Mouse (Mus musculus) hindbrain, embryonic 16.5 days (tissue): Measurements from ENCODE around the gene Tagln. TPM values are rescaled to one million over a fixed set of nuclear protein-coding genes. Genes with fewer than 3 reads are reported as not detected.

Source experiments
- ATAC-seq: fragments of 200-750 bp; cut with Nextera tagmentation; 2 replicates; pipeline ENCODE4 v1.8.0; 2017; ENCODE audit warnings: moderate TSS enrichment, moderate library complexity
- H3K27ac ChIP-seq: fragments of 300-500 bp; sonication (generic); 2 replicates; pipeline ENCODE4 v1.5.1; 2014; ENCODE audit warnings: low read depth, mild to moderate bottlenecking, control low read depth, low read length, moderate library complexity
- H3K27me3 ChIP-seq: fragments of 300-500 bp; sonication (generic); replicated peaks from 2 replicates; pipeline ENCODE4 v1.6.1; 2014; ENCODE audit warnings: low read length; ENCODE audit not compliant: control insufficient read depth, insufficient read depth
- H3K36me3 ChIP-seq: fragments of 300-500 bp; sonication (generic); 2 replicates; pipeline ENCODE4 v1.6.1; 2014; ENCODE audit warnings: mild to moderate bottlenecking, low read length, moderate library complexity, mixed read lengths; ENCODE audit not compliant: control insufficient read depth, insufficient read depth
- H3K4me1 ChIP-seq: fragments of 300-500 bp; sonication (generic); 2 replicates; pipeline ENCODE4 v1.6.1; 2014; ENCODE audit warnings: low read depth, low read length; ENCODE audit not compliant: control insufficient read depth, insufficient read depth
- H3K4me2 ChIP-seq: fragments of 300-500 bp; sonication (generic); 2 replicates; pipeline ENCODE4 v1.6.1; 2014; ENCODE audit warnings: mild to moderate bottlenecking, low read length, control low read depth, moderate library complexity
- H3K4me3 ChIP-seq: fragments of 300-500 bp; sonication (generic); 2 replicates; pipeline ENCODE4 v1.5.1; 2014; ENCODE audit warnings: mild to moderate bottlenecking, low read length, control low read depth, moderate library complexity
- H3K9ac ChIP-seq: fragments of 300-500 bp; sonication (generic); 2 replicates; pipeline ENCODE4 v1.6.1; 2014; ENCODE audit warnings: low read depth, mild to moderate bottlenecking, control low read depth, low read length, moderate library complexity
- H3K9me3 ChIP-seq: fragments of 300-500 bp; sonication (generic); 2 replicates; pipeline ENCODE4 v1.6.1; 2014; ENCODE audit warnings: mild to moderate bottlenecking, low read length, moderate library complexity; ENCODE audit not compliant: control insufficient read depth
- WGBS: fragments of 180-500 bp; shearing (Covaris S2); extraction: QIAGEN DNeasy Blood & Tissue Kit; methylation state at CpG from one replicate; pipeline ENCODE4 v1.1.7; 2014; 5-methylcytosine and 5-hydroxymethylcytosine counted together
- polyA plus RNA-seq: library from polyadenylated mRNA; unstranded; fragments of >200 nt; fragmentation: Nextera tagmentation; extraction: Ambion mirVana; gene quantifications from 2 replicates; pipeline ENCODE4 v1.2.1, GENCODE M21; 2015

The Tagln gene
- polyA plus RNA-seq, result 7.1 and 8.5 TPM in 2 replicates

DNA sequence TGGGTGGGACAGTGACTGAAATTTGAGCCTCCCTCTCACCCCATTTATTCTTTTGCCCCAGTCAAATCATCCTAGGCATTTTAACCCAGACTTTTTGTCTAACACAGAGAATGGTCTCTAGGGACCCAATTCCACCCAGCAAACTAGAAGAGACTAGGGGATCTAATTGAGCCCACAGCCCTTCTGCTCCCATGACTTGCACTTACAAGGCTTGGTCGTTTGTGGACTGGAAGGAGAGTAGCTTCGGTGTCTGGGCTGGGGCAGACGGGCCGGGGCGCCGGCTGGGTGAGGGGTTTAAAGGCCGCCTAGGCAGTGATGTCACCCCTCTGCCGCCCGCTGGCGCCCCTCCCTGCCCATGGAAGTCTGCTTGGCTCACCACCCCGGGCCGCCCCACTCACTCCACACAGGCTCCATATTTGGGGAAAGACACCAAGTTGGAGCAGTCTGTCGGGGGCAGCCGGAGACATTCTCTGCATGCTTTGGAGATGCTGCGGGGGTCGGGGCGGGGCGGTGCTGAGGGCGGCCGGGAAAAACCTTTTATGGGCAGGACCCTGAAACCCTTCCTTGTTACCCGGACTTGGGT is at the start of gene Tagln:
Gene Tagln, minus strand, starts transcription at position 431 of the 583 bp plus-strand sequence.
- 12% methylated on average over 21 of the region's 21 CpGs for WGBS
- Histone ChIP-seq H3K9me3 (no peaks in the 10 kb centered on the region), H3K4me2 (peak within 1 kb of the TSS; percentile 42), H3K9ac (no peak within 1 kb of the TSS), H3K27ac (no peak within 1 kb of the TSS), H3K27me3 (no peaks in the 10 kb centered on the region), H3K4me3 (no peak within 1 kb of the TSS), H3K4me1 (no peaks in the 10 kb centered on the region), H3K36me3 (peaks cover 16% of the 10 kb centered on the region; the same call in 1 of the 2 replicates)
- 0 out of 2 replicates have a peak, but pooled peaks have one; percentile 28 for ATAC-seq

DNA sequence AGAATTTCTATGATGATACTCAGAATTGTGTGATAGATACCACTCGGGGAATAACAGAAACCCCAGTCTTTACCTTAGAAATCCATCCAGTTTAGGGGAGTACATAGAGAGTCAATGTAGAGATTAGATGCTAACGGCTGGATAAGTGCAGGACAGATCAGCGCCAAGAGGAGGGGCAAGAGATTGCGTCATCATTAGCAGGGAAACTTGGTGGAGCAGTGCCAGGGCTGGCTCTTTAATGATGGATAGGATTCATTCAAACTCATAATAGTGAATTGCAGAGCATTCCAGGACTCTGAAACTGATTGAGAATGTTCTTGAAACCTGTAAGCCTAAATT is 49.3 kb upstream of the Tagln start:
- Histone ChIP-seq H3K27me3 (no peaks in the 10 kb centered on the region), H3K9me3 (no peaks in the 10 kb centered on the region), H3K27ac (peak overlapping the region; percentile 92), H3K4me2 (peak overlapping the region; percentile 80), H3K4me1 (peaks cover 24% of the 10 kb centered on the region), H3K9ac (peak overlapping the region; percentile 80), H3K4me3 (peak overlapping the region; percentile 65), H3K36me3 (no peaks in the 10 kb centered on the region)
- peak; percentile 66 for ATAC-seq
- WGBS, result under 1% methylated on average over 4 of the region's 4 CpGs

GRCm38 (mm10) chr9:45984409-45985228 is 48.8 kb upstream of the Tagln start:
- WGBS, result 0% methylated on average over 43 of the region's 76 CpGs
- H3K9me3 ChIP-seq, result no peaks in the 10 kb centered on the region
- peaks cover 26% of the 10 kb centered on the region for H3K4me1 ChIP-seq
- H3K4me3 ChIP-seq, result peak overlapping the region; percentile 65
- peak; percentile 96 for ATAC-seq
- H3K27ac ChIP-seq, result peak overlapping the region; percentile 92
- H3K36me3 ChIP-seq, result no peaks in the 10 kb centered on the region
- no peaks in the 10 kb centered on the region for H3K27me3 ChIP-seq
- peak overlapping the region; percentile 80 for H3K9ac ChIP-seq
- peak overlapping the region; percentile 80 for H3K4me2 ChIP-seq

- WGBS, result under 1% methylated on average over 23 of the region's 23 CpGs
- Histone ChIP-seq H3K9me3 (no peaks in the 10 kb centered on the region), H3K27me3 (no peaks in the 10 kb centered on the region), H3K4me2 (peak overlapping the region; percentile 80), H3K4me3 (peak overlapping the region; percentile 65), H3K4me1 (peaks cover 26% of the 10 kb centered on the region), H3K9ac (peak overlapping the region; percentile 80), H3K27ac (peak overlapping the region; percentile 92), H3K36me3 (no peaks in the 10 kb centered on the region)
- no peak for ATAC-seq
These were observed 48.0 kb upstream of the Tagln start for GRCm38 (mm10) chr9:45983676-45984408.

- peaks cover 26% of the 10 kb centered on the region for H3K4me1 ChIP-seq
- H3K4me2 ChIP-seq, result no peak overlapping the region
These were observed 45.5 kb upstream of the Tagln start for GRCm38 (mm10) chr9:45981331-45981730.

DNA sequence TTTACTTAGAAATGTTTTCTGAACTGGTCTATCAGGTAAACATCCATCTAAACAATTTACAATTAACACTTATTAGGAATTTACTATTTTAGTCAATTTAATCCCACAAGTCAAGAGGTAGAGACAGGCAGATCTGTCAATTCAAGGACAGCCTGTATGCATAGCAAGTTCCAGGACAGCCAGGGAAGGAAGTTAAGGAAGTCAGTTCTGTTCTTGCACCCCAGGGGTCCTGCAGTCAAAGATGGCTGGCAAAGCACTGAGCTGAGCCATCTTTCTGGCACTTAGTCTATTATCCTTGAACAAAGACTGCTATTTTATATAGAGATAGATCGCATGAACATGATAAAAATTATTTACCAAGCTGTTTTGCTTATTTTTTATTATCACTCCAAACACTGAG is 44.8 kb upstream of the Tagln start:
- ATAC-seq, result no peak
- Histone ChIP-seq H3K9ac (no peak overlapping the region), H3K36me3 (no peaks in the 10 kb centered on the region), H3K4me3 (no peak overlapping the region), H3K4me1 (peaks cover 26% of the 10 kb centered on the region), H3K27me3 (no peaks in the 10 kb centered on the region), H3K9me3 (no peaks in the 10 kb centered on the region), H3K27ac (no peak overlapping the region), H3K4me2 (no peak overlapping the region)
- WGBS, result 70% methylated on average over 1 of the region's 1 CpGs

More at GRCm38 (mm10) chr9:45981331-45981730, 45.5 kb upstream of the Tagln start:
- no peak overlapping the region for H3K27ac ChIP-seq
- no peaks in the 10 kb centered on the region for H3K36me3 ChIP-seq
- no peaks in the 10 kb centered on the region for H3K27me3 ChIP-seq
- ATAC-seq, result no peak
- H3K9ac ChIP-seq, result no peak overlapping the region
- H3K9me3 ChIP-seq, result no peaks in the 10 kb centered on the region
- no peak overlapping the region for H3K4me3 ChIP-seq

GRCm38 (mm10) chr9:45979778-45980177 is 43.9 kb upstream of the Tagln start:
- Histone ChIP-seq H3K27me3 (no peaks in the 10 kb centered on the region), H3K27ac (no peak overlapping the region), H3K4me3 (no peak overlapping the region), H3K4me1 (peaks cover 26% of the 10 kb centered on the region), H3K9me3 (no peaks in the 10 kb centered on the region), H3K9ac (no peak overlapping the region), H3K36me3 (0 out of 2 replicates have a peak, but pooled peaks cover 4% of the 10 kb centered on the region), H3K4me2 (no peak overlapping the region)
- 93% methylated on average over 2 of the region's 2 CpGs for WGBS
- no peak for ATAC-seq

- Histone ChIP-seq H3K9ac (no peak overlapping the region), H3K4me2 (no peak overlapping the region), H3K27me3 (no peaks in the 10 kb centered on the region), H3K27ac (no peak overlapping the region), H3K4me1 (peaks cover 10% of the 10 kb centered on the region), H3K36me3 (peaks cover 20% of the 10 kb centered on the region), H3K9me3 (no peaks in the 10 kb centered on the region), H3K4me3 (no peak overlapping the region)
- no peak for ATAC-seq
- 84% methylated on average over 2 of the region's 2 CpGs for WGBS
These were observed 41.0 kb upstream of the Tagln start for GRCm38 (mm10) chr9:45976884-45977283.

DNA sequence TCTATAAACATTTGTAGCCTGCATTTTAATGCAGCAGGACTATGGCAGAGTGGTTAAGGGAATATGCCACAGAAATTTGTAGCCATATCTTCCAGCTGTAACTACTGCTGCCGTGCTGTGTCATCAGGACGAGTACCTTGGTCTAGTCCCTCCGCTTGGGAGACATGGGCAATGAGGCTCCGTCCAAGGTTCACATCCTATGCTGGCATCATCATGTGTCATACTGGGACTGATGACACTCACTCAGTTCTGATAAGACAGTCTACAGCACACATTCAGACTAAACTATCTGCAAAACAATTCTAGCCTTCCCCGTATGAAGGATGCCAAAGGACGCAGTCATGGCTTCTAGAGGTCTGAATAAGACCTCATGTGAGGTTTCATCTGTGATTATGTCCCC is 27.7 kb upstream of the Tagln start:
- Histone ChIP-seq H3K4me1 (no peaks in the 10 kb centered on the region), H3K27me3 (no peaks in the 10 kb centered on the region), H3K4me2 (no peak overlapping the region), H3K36me3 (peaks cover 29% of the 10 kb centered on the region), H3K9me3 (no peaks in the 10 kb centered on the region), H3K27ac (no peak overlapping the region), H3K9ac (no peak overlapping the region), H3K4me3 (no peak overlapping the region)
- no peak for ATAC-seq
- 94% methylated on average over 6 of the region's 6 CpGs for WGBS
